Mouse (Mus musculus) kidney, postnatal 10 days (tissue): ENCODE results near the gene Dpp7.
A peak's percentile ranks its signal among the peaks of the same experiment; 100 is the strongest.

Experiments used
- DNase-seq: peaks from one replicate; pipeline ENCODE4 v3.0.0; 2021; ENCODE audit warnings: mixed read lengths

Dpp7 gene

GRCm38 (mm10) chr2:25310180-25310579 is 46.0 kb downstream of the Dpp7 start:
- no peak for DNase-seq

GRCm38 (mm10) chr2:25305587-25306359 is 50.4 kb downstream of the Dpp7 start:
- no peak for DNase-seq

- DNase-seq = peak; percentile 56
These were observed 51.3 kb downstream of the Dpp7 start for GRCm38 (mm10) chr2:25304657-25305541.

GRCm38 (mm10) chr2:25303931-25304656 is 52.1 kb downstream of the Dpp7 start:
- no peak for DNase-seq

- DNase-seq = no peak
These were observed 52.7 kb downstream of the Dpp7 start for GRCm38 (mm10) chr2:25303452-25303851.
